Mouse (Mus musculus) layer of hippocampus, adult 9-10 months (tissue): Measurements from ENCODE around the gene Nutm1.

Experiments
- DNase-seq: peaks from one replicate; pipeline ENCODE4 v3.0.0; 2022; ENCODE audit warnings: low spot score

The Nutm1 gene

GRCm38 (mm10) chr2:112261748-112262653, 2.9 kb upstream of the Nutm1 start, which contains the start of gene Nop10:
Gene Nop10, plus strand, starts transcription at chr2:112261926.
- DNase-seq, result peak; percentile 92

- no peak for DNase-seq
Observed at GRCm38 (mm10) chr2:112254675-112255515, 4.2 kb downstream of the Nutm1 start.

- no peak for DNase-seq
Observed at GRCm38 (mm10) chr2:112249780-112250453, 9.2 kb downstream of the Nutm1 start.

GRCm38 (mm10) chr2:112247323-112247722, 11.8 kb downstream of the Nutm1 start:
- DNase-seq, result no peak

GRCm38 (mm10) chr2:112246193-112246592, 12.9 kb downstream of the Nutm1 start:
- DNase-seq, result no peak

- no peak for DNase-seq
Observed at GRCm38 (mm10) chr2:112245307-112245706, 13.8 kb downstream of the Nutm1 start.

GRCm38 (mm10) chr2:112241787-112242186, 17.3 kb downstream of the Nutm1 start:
- DNase-seq, result no peak

- no peak for DNase-seq
Observed at GRCm38 (mm10) chr2:112239935-112240721, 19.0 kb downstream of the Nutm1 start.

- DNase-seq, result peak; percentile 83
Observed at GRCm38 (mm10) chr2:112239212-112239934, 19.7 kb downstream of the Nutm1 start, which contains the start of gene Lpcat4. Gene Lpcat4, plus strand, starts transcription at chr2:112239468.

GRCm38 (mm10) chr2:112238006-112238405, 21.1 kb downstream of the Nutm1 start:
- no peak for DNase-seq

- no peak for DNase-seq
Observed at GRCm38 (mm10) chr2:112236620-112237019, 22.5 kb downstream of the Nutm1 start.

- no peak for DNase-seq
Observed at GRCm38 (mm10) chr2:112232623-112233022, 26.5 kb downstream of the Nutm1 start.

GRCm38 (mm10) chr2:112224356-112224755, 34.7 kb downstream of the Nutm1 start:
- no peak for DNase-seq

- no peak for DNase-seq
Observed at GRCm38 (mm10) chr2:112222607-112223006, 36.5 kb downstream of the Nutm1 start.

GRCm38 (mm10) chr2:112220880-112221279, 38.2 kb downstream of the Nutm1 start:
- DNase-seq, result no peak

GRCm38 (mm10) chr2:112217614-112218013, 41.5 kb downstream of the Nutm1 start:
- DNase-seq, result no peak

- DNase-seq, result no peak
Observed at GRCm38 (mm10) chr2:112215977-112216376, 43.1 kb downstream of the Nutm1 start.

GRCm38 (mm10) chr2:112210699-112211098, 48.4 kb downstream of the Nutm1 start:
- DNase-seq, result no peak

- DNase-seq, result peak; percentile 52
Observed at GRCm38 (mm10) chr2:112210142-112210541, 48.9 kb downstream of the Nutm1 start.

GRCm38 (mm10) chr2:112203056-112203455, 56.0 kb downstream of the Nutm1 start:
- DNase-seq, result no peak
